Mouse (Mus musculus) v-Abl transformed pro-B cells (cell line): ENCODE measurements around the gene Gemin5.

Experiments used
- in situ Hi-C, 2 experiments: fragments of 400-800 bp; cut with MboI; formaldehyde crosslinking; loops; one replicate each; pipeline ENCODE4 v1.15.1; 2025; ENCODE audit not compliant: unreplicated experiment in 2 of 2

Gemin5 gene

GRCm38 (mm10) chr11:58093021-58093528 lies 75.3 kb downstream of the Gemin5 start, which contains the start of gene Gm12248:
TSS of gene Gm12248 (minus strand) at chr11:58093134.
- in situ Hi-C loops: no loop called here

GRCm38 (mm10) chr11:58092541-58092940 lies 75.8 kb downstream of the Gemin5 start:
- in situ Hi-C loops: no loop called here

DNA sequence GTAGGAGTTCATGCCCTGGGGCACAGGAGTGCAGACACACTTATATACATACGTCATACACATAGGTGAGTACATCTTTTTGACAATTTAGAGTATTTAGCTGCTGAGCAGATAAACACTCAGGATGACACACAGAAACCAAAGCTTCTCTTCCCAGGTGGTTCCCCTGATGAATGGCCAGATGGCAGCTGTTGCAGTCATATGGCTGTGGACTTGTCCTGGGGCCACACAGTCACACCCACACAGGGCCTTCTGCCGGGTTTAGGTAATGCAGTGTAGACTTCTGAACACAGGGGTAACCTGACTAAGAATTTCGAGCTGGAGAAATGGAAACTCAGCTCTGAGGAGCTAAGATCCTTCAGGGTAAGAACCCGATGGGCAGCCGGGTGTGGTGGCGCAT lies 86.6 kb downstream of the Gemin5 start:
- in situ Hi-C loops: no loop called here

DNA sequence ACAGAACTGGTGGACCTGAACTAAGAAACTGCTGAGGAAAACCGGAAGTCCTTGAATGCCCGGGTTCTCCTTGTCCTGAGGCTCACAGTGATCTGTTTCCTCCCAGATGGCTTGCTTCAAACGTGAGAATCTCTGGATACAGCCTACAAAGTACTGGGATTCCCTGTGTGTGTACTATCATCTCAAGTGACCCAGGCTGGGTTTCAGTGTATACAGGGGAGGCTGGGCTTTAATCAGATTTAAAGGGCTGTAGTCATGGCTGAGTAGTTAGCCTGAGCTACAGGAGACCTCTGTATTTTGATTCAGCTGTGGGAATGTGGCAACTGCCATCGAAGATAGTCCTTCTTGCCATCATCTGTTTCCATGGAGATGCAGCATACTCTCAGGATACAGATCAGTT lies 91.1 kb downstream of the Gemin5 start:
- in situ Hi-C loops: no loop called here

DNA sequence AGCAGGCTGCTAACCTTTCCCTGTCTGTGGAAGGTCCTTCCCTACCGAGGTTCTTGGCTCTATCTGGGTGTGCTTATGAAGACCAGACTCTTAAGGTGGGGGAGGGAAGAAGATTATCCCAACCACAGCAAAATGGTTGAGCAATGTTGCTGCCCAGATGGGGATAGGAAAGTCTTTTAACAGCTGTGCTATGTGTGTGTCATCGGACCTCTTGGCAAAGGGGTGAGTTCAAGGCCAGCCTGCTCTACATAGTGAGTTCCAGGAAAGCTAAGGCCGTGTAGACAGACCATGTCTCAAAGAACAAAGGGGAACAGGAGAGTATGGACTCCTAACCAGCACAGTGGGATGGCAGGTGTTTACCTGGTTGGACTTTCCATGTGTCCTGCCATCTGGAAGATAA lies 95.4 kb downstream of the Gemin5 start:
- in situ Hi-C loops: loop anchor here in 1 of 2 experiments (25.0 kb wide), 1 partner anchor 564 kb away; the partner anchor contains the start of genes Olfr323 and Trim58
